Mouse (Mus musculus): ENCODE data around the gene Ambp.
A peak's percentile ranks its signal among the peaks of the same experiment; 100 is the strongest.

Ambp gene

GRCm38 (mm10) chr4:63154699-63155098 lies at the start of gene Ambp:
TSS of gene Ambp (minus strand) at chr4:63154799.
- DNase-seq, result no peak

GRCm38 (mm10) chr4:63203874-63204273 lies 49.3 kb upstream of the Ambp start:
- no peak for DNase-seq

GRCm38 (mm10) chr4:63199366-63199765 lies 44.8 kb upstream of the Ambp start:
- no peak for DNase-seq

GRCm38 (mm10) chr4:63194366-63194765 lies 39.8 kb upstream of the Ambp start:
- no peak for DNase-seq

GRCm38 (mm10) chr4:63191641-63192040 lies 37.0 kb upstream of the Ambp start:
- DNase-seq, result no peak

GRCm38 (mm10) chr4:63186281-63186870 lies 31.8 kb upstream of the Ambp start:
- DNase-seq, result no peak

GRCm38 (mm10) chr4:63181556-63181955 lies 27.0 kb upstream of the Ambp start:
- DNase-seq, result peak; percentile 67

GRCm38 (mm10) chr4:63171969-63172685 lies 17.5 kb upstream of the Ambp start, which contains the start of gene Kif12:
TSS of gene Kif12 (minus strand) at chr4:63172131.
- no peak for DNase-seq

- DNase-seq, result no peak
Measured at GRCm38 (mm10) chr4:63171122-63171521, 16.5 kb upstream of the Ambp start.

- DNase-seq, result no peak
Measured at GRCm38 (mm10) chr4:63170061-63170460, 15.5 kb upstream of the Ambp start.

GRCm38 (mm10) chr4:63166323-63166722 lies 11.7 kb upstream of the Ambp start:
- peak; percentile 70 for DNase-seq

- DNase-seq, result no peak
Measured at GRCm38 (mm10) chr4:63165636-63166035, 11.0 kb upstream of the Ambp start.

GRCm38 (mm10) chr4:63158961-63159592 lies 4.5 kb upstream of the Ambp start:
- DNase-seq, result peak; percentile 91

GRCm38 (mm10) chr4:63158192-63158591 lies 3.6 kb upstream of the Ambp start:
- DNase-seq, result no peak

GRCm38 (mm10) chr4:63156726-63157634 lies 2.4 kb upstream of the Ambp start:
- DNase-seq, result no peak

GRCm38 (mm10) chr4:63155596-63155995 lies 997 bp upstream of the Ambp start:
- no peak for DNase-seq

- no peak for DNase-seq
Measured at GRCm38 (mm10) chr4:63154028-63154427, 571 bp downstream of the Ambp start.

- DNase-seq, result no peak
Measured at GRCm38 (mm10) chr4:63151127-63151526, 3.5 kb downstream of the Ambp start.

GRCm38 (mm10) chr4:63147268-63147667 lies 7.3 kb downstream of the Ambp start:
- DNase-seq, result no peak

- no peak for DNase-seq
Measured at GRCm38 (mm10) chr4:63129891-63130624, 24.5 kb downstream of the Ambp start.

GRCm38 (mm10) chr4:63124861-63125466 lies 29.6 kb downstream of the Ambp start:
- no peak for DNase-seq
